Mouse (Mus musculus): ENCODE data around the gene Cxcl10. TPM values are rescaled to one million over a fixed set of nuclear protein-coding genes. Genes with fewer than 3 reads are reported as not detected.

Cxcl10 gene
- polyA plus RNA-seq, 1 experiment from 2014 or later = 0.74 TPM

DNA sequence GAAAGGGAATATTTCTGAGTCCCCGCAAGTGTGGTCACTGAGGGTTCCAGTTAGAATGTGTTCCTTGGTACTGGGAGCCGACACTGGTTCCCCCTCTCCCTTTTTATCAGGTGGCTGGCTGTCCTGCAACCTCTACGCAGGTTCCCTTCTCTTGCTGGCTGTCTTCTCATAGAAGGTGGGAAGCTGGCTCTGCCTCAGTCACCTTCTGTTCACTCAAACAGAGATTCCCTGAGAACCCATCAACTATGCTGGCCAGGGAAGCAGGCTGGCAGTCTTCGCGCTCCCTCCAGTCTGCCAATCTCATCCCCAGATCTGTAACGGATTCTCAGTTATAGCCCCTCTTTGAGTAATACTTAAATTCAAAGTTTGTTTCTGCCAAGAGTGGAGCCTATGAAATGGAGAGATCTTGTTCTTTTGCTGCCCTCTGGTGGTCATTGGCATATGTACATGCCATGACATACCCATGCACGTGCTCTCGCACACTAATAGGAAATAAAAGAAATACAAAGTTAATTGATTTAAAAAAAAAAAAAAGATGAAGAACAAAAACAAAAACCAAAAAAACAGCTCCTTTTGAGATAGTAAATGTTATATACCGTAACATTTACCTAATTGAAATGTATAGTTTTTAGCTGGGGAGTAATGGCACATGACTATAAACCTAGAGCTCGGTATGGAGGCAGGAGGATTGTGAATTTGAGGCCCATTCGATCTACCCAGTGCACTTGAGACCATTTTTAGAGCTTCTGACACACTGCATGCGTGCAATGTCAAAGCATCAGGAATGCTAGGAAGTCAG is 33.1 kb upstream of the Cxcl10 start:
- no peak overlapping the region for H3K27ac ChIP-seq (replicated peaks in 1 of 2; ENCODE audit: control insufficient read depth in 1 of 2, insufficient read depth in 1 of 2, low read depth in 2 of 2, low read length in 2 of 2)
- WGBS = 28% methylated on average over 12 of the region's 12 CpGs
- no peaks in the 10 kb centered on the region for H3K9me3 ChIP-seq (ENCODE audit: control insufficient read depth, low read length)
- peaks cover 11 to 15% of the 10 kb centered on the region in 2 experiments for H3K4me1 ChIP-seq (ENCODE audit: control insufficient read depth in 2 of 2, insufficient read depth in 2 of 2, low read length in 2 of 2)
- H3K4me2 ChIP-seq (ENCODE audit: low read length) = no peak overlapping the region
- H3K27me3 ChIP-seq (ENCODE audit: control insufficient read depth, insufficient read depth, low read length) = no peaks in the 10 kb centered on the region
- no peak overlapping the region for H3K9ac ChIP-seq (ENCODE audit: low read length)
- no peak overlapping the region for H3K4me3 ChIP-seq (ENCODE audit: control insufficient read depth in 1 of 2, insufficient read depth in 1 of 2, low read depth in 1 of 2, low read length in 2 of 2)
- H3K36me3 ChIP-seq (ENCODE audit: control insufficient read depth, insufficient read depth, low read length) = no peaks in the 10 kb centered on the region
- ATAC-seq (ENCODE audit: insufficient number of reproducible peaks, insufficient read depth, low FRiP score, low read depth) = no peak

DNA sequence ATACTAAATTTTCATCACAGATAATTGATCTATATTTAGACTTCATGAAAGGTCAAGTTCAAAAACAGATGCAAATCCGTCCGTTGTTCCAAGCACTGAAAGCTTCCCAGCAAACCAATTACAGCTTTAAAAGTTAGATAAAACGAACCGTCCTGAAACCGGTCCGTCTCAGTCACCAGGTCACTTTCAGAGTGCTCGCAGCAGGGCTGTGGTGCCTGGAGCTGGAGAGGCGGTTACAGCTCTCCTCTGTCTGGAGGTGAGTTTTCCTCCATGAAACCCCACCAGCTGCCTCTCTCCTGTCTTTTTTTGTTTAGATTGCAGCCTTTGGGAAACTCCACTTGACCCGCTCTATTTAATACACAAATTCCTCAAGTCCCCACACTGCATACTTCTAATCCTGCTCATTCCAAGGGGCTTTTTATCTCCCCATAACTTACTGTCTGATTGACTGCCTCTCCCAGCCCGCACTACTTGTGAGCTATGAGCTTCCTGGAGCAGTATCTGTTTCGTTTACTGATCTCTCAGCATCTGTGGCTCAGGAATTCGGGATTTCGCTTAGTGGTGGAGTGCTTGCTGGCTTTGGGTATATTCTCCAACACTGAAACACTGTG is 28.2 kb upstream of the Cxcl10 start:
- Histone ChIP-seq H3K36me3 (ENCODE audit: control insufficient read depth, insufficient read depth, low read length) (no peaks in the 10 kb centered on the region), H3K4me3 (ENCODE audit: control insufficient read depth in 1 of 2, insufficient read depth in 1 of 2, low read depth in 1 of 2, low read length in 2 of 2) (0 out of 4 replicates have a peak overlapping the region, but pooled peaks of 1 of the 2 experiments have one; percentile 13), H3K4me1 (ENCODE audit: control insufficient read depth in 2 of 2, insufficient read depth in 2 of 2, low read length in 2 of 2) (peaks cover 3 to 20% of the 10 kb centered on the region in 2 experiments; a peak in 3 of 4 replicates), H3K9ac (ENCODE audit: low read length) (no peak overlapping the region), H3K27ac (replicated peaks in 1 of 2; ENCODE audit: control insufficient read depth in 1 of 2, insufficient read depth in 1 of 2, low read depth in 2 of 2, low read length in 2 of 2) (no peak overlapping the region), H3K9me3 (ENCODE audit: control insufficient read depth, low read length) (no peaks in the 10 kb centered on the region), H3K4me2 (ENCODE audit: low read length) (peak overlapping the region; percentile 55), H3K27me3 (ENCODE audit: control insufficient read depth, insufficient read depth, low read length) (no peaks in the 10 kb centered on the region)
- WGBS = 16% methylated on average over 13 of the region's 13 CpGs
- ATAC-seq (ENCODE audit: insufficient number of reproducible peaks, insufficient read depth, low FRiP score, low read depth) = no peak

DNA sequence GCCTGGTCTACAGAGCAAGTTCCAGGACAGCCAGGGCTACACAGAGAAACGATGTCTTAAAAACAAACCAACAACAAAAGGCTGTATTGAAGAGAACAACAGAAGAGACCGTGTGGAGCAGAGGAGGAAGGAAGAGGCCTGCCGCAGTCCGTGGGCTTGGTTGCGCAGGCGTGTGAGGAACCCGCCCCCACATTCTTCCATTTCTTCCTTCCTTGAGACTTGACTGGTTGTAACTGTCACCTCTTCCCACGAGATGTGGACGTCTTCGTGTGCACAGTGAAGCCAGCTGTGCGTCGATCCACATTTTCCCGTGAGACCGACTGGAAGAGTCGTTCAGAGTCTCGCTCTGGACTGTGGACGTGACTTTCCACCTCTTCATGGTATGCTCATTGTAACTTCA is 26.7 kb upstream of the Cxcl10 start:
- Histone ChIP-seq H3K9me3 (ENCODE audit: control insufficient read depth, low read length) (no peaks in the 10 kb centered on the region), H3K27me3 (ENCODE audit: control insufficient read depth, insufficient read depth, low read length) (no peaks in the 10 kb centered on the region), H3K4me1 (ENCODE audit: control insufficient read depth in 2 of 2, insufficient read depth in 2 of 2, low read length in 2 of 2) (peaks cover 3 to 17% of the 10 kb centered on the region in 2 experiments; a peak in 3 of 4 replicates), H3K4me3 (ENCODE audit: control insufficient read depth in 1 of 2, insufficient read depth in 1 of 2, low read depth in 1 of 2, low read length in 2 of 2) (no peak overlapping the region), H3K27ac (replicated peaks in 1 of 2; ENCODE audit: control insufficient read depth in 1 of 2, insufficient read depth in 1 of 2, low read depth in 2 of 2, low read length in 2 of 2) (0 out of 4 replicates have a peak overlapping the region, but pooled peaks of 1 of the 2 experiments have one; percentile 0), H3K36me3 (ENCODE audit: control insufficient read depth, insufficient read depth, low read length) (no peaks in the 10 kb centered on the region), H3K4me2 (ENCODE audit: low read length) (no peak overlapping the region), H3K9ac (ENCODE audit: low read length) (no peak overlapping the region)
- WGBS = 77% methylated on average over 17 of the region's 17 CpGs
- ATAC-seq (ENCODE audit: insufficient number of reproducible peaks, insufficient read depth, low FRiP score, low read depth) = no peak

DNA sequence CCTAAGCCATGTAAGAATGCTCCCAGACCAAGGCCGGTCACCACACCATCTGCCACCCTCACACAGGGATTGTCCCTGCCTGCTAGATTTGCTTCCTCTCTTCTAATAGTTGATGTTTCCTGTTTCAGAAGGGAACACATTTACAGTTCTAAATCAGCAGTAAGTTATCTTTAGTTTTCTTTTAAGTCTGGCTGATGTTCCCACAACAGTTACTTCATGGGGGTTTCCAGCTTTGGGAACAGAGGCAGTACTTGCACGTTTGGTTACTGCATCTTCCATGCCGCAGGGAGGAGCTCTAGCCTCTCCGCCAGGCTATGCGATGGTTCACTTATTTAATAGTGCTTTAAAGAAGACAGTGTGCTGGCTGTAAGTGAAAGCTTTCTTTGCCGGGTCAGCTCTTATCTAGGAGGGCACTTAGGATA is 26.0 kb upstream of the Cxcl10 start:
- 42% methylated on average over 6 of the region's 6 CpGs for WGBS
- Histone ChIP-seq H3K27ac (replicated peaks in 1 of 2; ENCODE audit: control insufficient read depth in 1 of 2, insufficient read depth in 1 of 2, low read depth in 2 of 2, low read length in 2 of 2) (0 out of 4 replicates have a peak overlapping the region, but pooled peaks of 1 of the 2 experiments have one; percentile 0), H3K27me3 (ENCODE audit: control insufficient read depth, insufficient read depth, low read length) (no peaks in the 10 kb centered on the region), H3K4me3 (ENCODE audit: control insufficient read depth in 1 of 2, insufficient read depth in 1 of 2, low read depth in 1 of 2, low read length in 2 of 2) (no peak overlapping the region), H3K4me1 (ENCODE audit: control insufficient read depth in 2 of 2, insufficient read depth in 2 of 2, low read length in 2 of 2) (peaks cover 3 to 17% of the 10 kb centered on the region in 2 experiments; a peak in 3 of 4 replicates), H3K9ac (ENCODE audit: low read length) (no peak overlapping the region), H3K9me3 (ENCODE audit: control insufficient read depth, low read length) (no peaks in the 10 kb centered on the region), H3K36me3 (ENCODE audit: control insufficient read depth, insufficient read depth, low read length) (no peaks in the 10 kb centered on the region), H3K4me2 (ENCODE audit: low read length) (no peak overlapping the region)
- ATAC-seq (ENCODE audit: insufficient number of reproducible peaks, insufficient read depth, low FRiP score, low read depth) = no peak

DNA sequence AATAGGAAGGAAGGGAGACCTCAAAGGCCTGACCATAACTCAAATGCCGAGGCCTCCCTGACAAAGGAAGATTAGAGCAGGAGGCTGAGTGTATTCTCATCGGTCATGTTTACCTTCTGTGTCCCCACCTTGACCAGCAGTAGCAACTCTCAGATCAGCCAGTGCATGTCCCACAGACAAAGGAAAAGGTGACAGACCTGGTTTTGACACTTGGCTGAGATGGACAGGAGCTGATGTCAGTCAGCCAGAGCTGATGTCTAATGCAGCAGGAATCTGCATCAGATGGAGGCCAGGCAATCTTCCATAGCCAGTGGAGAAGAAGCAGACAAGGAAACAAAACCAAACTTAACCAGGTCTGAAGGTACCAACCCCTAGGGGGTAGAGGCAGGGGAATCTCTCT is 23.9 kb upstream of the Cxcl10 start:
- Histone ChIP-seq H3K36me3 (ENCODE audit: control insufficient read depth, insufficient read depth, low read length) (no peaks in the 10 kb centered on the region), H3K27ac (replicated peaks in 1 of 2; ENCODE audit: control insufficient read depth in 1 of 2, insufficient read depth in 1 of 2, low read depth in 2 of 2, low read length in 2 of 2) (no peak overlapping the region)
- no peak for ATAC-seq (ENCODE audit: insufficient number of reproducible peaks, insufficient read depth, low FRiP score, low read depth)

DNA sequence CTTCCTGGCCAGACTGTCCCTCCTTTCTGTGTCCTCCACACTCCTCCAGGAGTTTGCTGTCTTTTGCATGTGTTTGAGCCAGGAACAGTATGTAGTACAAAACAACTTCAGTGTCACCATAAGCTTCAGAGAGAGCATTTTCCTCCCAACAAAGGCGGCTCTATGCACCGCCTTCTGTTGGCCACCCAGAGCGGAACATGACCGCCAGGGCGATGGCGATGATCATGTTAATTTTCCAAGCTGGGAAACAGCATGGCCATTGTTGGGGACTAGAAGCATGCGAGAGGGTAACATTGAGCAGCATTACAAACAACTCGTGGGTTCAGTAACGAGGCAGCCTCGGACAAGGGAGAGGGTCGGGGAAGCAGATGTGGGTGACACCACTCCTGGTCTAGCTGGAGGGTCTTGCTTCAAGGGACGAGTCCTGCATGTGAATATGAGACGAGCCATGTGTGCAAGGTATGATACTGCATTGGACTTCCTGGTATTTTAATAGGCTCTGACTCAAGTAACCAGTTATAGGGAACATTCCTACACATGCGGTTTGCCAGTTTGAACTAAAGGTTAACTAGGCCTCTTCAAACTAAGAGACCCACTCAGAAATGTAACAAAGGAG is 22.8 kb upstream of the Cxcl10 start:
- 84% methylated on average over 14 of the region's 14 CpGs for WGBS
- no peaks in the 10 kb centered on the region for H3K9me3 ChIP-seq (ENCODE audit: control insufficient read depth, low read length)
- no peak overlapping the region for H3K9ac ChIP-seq (ENCODE audit: low read length)
- no peak for ATAC-seq (ENCODE audit: insufficient number of reproducible peaks, insufficient read depth, low FRiP score, low read depth)
- H3K4me2 ChIP-seq (ENCODE audit: low read length) = no peak overlapping the region
- H3K36me3 ChIP-seq (ENCODE audit: control insufficient read depth, insufficient read depth, low read length) = no peaks in the 10 kb centered on the region
- no peaks in the 10 kb centered on the region for H3K27me3 ChIP-seq (ENCODE audit: control insufficient read depth, insufficient read depth, low read length)
- no peak overlapping the region for H3K4me3 ChIP-seq (ENCODE audit: control insufficient read depth in 1 of 2, insufficient read depth in 1 of 2, low read depth in 1 of 2, low read length in 2 of 2)
- H3K27ac ChIP-seq (replicated peaks in 1 of 2; ENCODE audit: control insufficient read depth in 1 of 2, insufficient read depth in 1 of 2, low read depth in 2 of 2, low read length in 2 of 2) = no peak overlapping the region
- peaks cover 5 to 7% of the 10 kb centered on the region in 2 experiments; a peak in 2 of 4 replicates for H3K4me1 ChIP-seq (ENCODE audit: control insufficient read depth in 2 of 2, insufficient read depth in 2 of 2, low read length in 2 of 2)

More for the DNA sequence above, 23.9 kb upstream of the Cxcl10 start:
- H3K27me3 ChIP-seq (ENCODE audit: control insufficient read depth, insufficient read depth, low read length) = no peaks in the 10 kb centered on the region
- H3K9ac ChIP-seq (ENCODE audit: low read length) = no peak overlapping the region
- no peak overlapping the region for H3K4me3 ChIP-seq (ENCODE audit: control insufficient read depth in 1 of 2, insufficient read depth in 1 of 2, low read depth in 1 of 2, low read length in 2 of 2)
- H3K4me1 ChIP-seq (ENCODE audit: control insufficient read depth in 2 of 2, insufficient read depth in 2 of 2, low read length in 2 of 2) = peaks cover 8 to 17% of the 10 kb centered on the region in 2 experiments; a peak in 3 of 4 replicates
- no peak overlapping the region for H3K4me2 ChIP-seq (ENCODE audit: low read length)
- 26% methylated on average over 2 of the region's 2 CpGs for WGBS
- H3K9me3 ChIP-seq (ENCODE audit: control insufficient read depth, low read length) = no peaks in the 10 kb centered on the region

DNA sequence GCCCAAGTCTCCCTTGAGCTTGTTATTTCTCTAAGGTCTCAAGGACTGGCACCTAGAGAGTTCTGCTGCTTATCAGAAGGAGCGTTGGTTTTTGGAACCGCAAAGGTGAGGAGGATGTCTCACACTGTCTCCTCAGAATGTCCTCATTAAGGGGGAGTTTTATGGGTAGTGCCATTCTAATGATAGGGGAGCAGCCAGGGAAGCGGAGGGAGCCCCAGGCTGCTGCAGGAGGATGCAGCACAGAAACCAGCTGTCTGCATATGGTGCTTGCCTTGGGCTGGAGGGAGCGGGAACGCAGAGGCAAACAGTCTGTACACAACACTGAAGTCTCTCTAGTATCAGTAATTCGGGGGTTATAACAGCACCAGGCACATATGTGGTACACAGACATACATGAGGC is 22.2 kb upstream of the Cxcl10 start:
- no peak overlapping the region for H3K4me2 ChIP-seq (ENCODE audit: low read length)
- H3K9ac ChIP-seq (ENCODE audit: low read length) = no peak overlapping the region
- ATAC-seq (ENCODE audit: insufficient number of reproducible peaks, insufficient read depth, low FRiP score, low read depth) = no peak
- no peaks in the 10 kb centered on the region for H3K9me3 ChIP-seq (ENCODE audit: control insufficient read depth, low read length)
- no peak overlapping the region for H3K4me3 ChIP-seq (ENCODE audit: control insufficient read depth in 1 of 2, insufficient read depth in 1 of 2, low read depth in 1 of 2, low read length in 2 of 2)
- peaks cover 5% of the 10 kb centered on the region in 2 experiments; a peak in 2 of 4 replicates for H3K4me1 ChIP-seq (ENCODE audit: control insufficient read depth in 2 of 2, insufficient read depth in 2 of 2, low read length in 2 of 2)
- WGBS = 74% methylated on average over 6 of the region's 6 CpGs
- H3K36me3 ChIP-seq (ENCODE audit: control insufficient read depth, insufficient read depth, low read length) = no peaks in the 10 kb centered on the region
- no peak overlapping the region for H3K27ac ChIP-seq (replicated peaks in 1 of 2; ENCODE audit: control insufficient read depth in 1 of 2, insufficient read depth in 1 of 2, low read depth in 2 of 2, low read length in 2 of 2)
- H3K27me3 ChIP-seq (ENCODE audit: control insufficient read depth, insufficient read depth, low read length) = no peaks in the 10 kb centered on the region
